Mouse (Mus musculus): ENCODE measurements around the gene Gckr.

- TF ChIP-seq CTCF (conservative IDR thresholded peaks at IDR 0.05 in 1 of 2, IDR thresholded peaks at IDR 0.05 in 1 of 2; ENCODE audit: low read depth in 2 of 2, low read length in 2 of 2): no peak
- TF ChIP-seq MAX (IDR thresholded peaks at IDR 0.05; ENCODE audit: low read length): no peak
- TF ChIP-seq MYC (IDR thresholded peaks at IDR 0.05; ENCODE audit: low read depth, low read length): no peak
- TF ChIP-seq UBTF (IDR thresholded peaks at IDR 0.05; ENCODE audit: low read depth, low read length): no peak
- TF ChIP-seq JUND (conservative IDR thresholded peaks at IDR 0.05; ENCODE audit: low read depth, low read length): no peak
- TF ChIP-seq TCF12 (IDR thresholded peaks at IDR 0.05; ENCODE audit: low read depth, low read length): no peak
- no peak for TF ChIP-seq EP300 (IDR thresholded peaks at IDR 0.05; ENCODE audit: low read length)
- TF ChIP-seq POLR2A (IDR thresholded peaks at IDR 0.05; ENCODE audit: low read depth, low read length): no peak
Observed at GRCm38 (mm10) chr5:31312806-31313205, 15.6 kb downstream of the Gckr start.

Data from CH12.LX (cell line).